Mouse (Mus musculus) embryo, embryonic 11 days (tissue): ENCODE results near the gene Ppp1r2.

Experiments used
- DNase-seq: peaks from one replicate; pipeline ENCODE4 v3.0.0-alpha.2; 2015

Gene Ppp1r2

DNA sequence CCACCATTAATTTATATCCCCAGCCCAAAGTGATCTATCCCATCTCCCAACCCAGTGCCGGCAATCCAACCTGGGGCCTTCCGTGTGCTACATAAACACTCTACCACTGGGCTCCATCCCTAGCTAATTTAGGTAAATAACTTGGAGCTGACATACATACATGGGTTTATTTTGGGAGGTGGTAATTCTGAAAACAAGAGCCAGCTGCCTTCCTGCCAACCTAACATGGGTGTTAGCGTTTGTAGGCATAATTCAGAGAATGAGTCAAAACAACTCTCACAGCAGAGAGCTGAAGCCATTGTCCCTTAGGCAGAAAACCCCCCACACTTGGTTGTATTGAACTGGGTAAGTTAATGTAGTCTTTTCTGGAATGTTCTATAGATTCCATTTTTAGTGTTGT is 12.6 kb upstream of the Ppp1r2 start:
- no peak for DNase-seq

- DNase-seq, result no peak
These were observed 11.9 kb upstream of the Ppp1r2 start for GRCm38 (mm10) chr16:31286801-31287488.

GRCm38 (mm10) chr16:31281981-31282380 is 6.9 kb upstream of the Ppp1r2 start:
- DNase-seq, result no peak

- DNase-seq, result no peak
These were observed 5.1 kb upstream of the Ppp1r2 start for GRCm38 (mm10) chr16:31280176-31280575.

DNA sequence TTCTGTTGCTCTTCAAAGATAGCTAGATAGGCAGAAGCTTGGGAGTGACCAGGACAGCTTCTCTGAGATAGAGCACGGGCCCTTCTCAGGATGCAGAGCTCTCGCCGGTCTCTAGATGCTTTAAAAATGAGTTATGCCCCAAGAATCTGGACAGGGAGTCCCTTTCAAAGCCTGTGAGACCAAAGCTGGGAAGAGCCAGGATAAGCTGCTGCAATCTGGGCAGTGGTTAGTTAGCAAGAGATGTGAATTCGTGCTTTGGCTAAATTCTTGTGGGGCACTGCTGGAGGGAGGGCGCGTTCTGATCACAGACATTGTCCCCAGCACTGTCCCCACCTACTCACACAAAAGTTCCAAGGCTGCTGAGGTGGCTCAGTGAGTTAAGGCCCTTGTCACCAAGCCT is 3.5 kb upstream of the Ppp1r2 start:
- DNase-seq, result no peak

- no peak for DNase-seq
These were observed 3.0 kb upstream of the Ppp1r2 start for GRCm38 (mm10) chr16:31278081-31278480.

DNA sequence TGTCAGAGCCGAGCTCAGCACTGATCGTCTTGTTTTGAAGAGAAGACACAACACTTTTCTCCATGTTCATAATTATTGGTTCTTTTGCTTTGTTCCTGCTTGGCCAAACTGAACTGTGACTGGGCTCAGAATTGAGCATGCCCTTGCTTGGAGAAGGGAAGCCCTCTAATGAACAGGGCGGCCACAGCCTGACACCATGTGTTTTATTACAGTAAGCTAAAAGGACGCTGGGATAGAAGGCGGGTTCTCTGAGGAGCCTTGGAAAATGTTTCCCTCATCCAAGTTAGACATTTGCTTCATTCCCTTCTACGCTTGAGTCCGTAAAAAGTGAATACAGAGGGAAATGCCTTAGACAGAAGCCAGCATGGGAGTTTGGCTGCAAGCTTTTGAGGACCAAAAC is 1.9 kb upstream of the Ppp1r2 start:
- DNase-seq, result no peak

DNA sequence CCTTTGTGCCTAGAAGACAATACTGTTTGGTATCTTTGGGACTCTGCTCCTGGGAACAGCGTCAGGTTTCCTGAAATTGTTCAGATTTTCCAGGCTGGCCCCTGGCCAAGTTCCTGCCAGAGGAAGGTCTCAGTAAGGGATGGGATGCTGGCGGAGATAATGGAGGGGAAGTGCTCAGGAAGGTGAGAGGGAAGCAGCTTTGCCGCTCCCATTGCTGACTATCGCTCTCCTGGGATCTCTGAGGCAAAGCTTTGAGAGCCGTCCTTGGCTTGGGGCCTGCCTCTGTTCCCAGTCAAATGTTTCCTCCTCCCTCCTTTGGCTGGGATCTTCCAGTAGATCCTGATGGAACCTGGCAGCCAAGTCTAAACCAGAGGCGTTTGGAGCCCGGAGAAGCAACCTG is 1.5 kb upstream of the Ppp1r2 start:
- DNase-seq, result no peak

GRCm38 (mm10) chr16:31274084-31274483 is 993 bp downstream of the Ppp1r2 start:
- no peak for DNase-seq

GRCm38 (mm10) chr16:31266692-31267091 is 8.4 kb downstream of the Ppp1r2 start:
- no peak for DNase-seq

GRCm38 (mm10) chr16:31256151-31256550 is 18.9 kb downstream of the Ppp1r2 start:
- no peak for DNase-seq

DNA sequence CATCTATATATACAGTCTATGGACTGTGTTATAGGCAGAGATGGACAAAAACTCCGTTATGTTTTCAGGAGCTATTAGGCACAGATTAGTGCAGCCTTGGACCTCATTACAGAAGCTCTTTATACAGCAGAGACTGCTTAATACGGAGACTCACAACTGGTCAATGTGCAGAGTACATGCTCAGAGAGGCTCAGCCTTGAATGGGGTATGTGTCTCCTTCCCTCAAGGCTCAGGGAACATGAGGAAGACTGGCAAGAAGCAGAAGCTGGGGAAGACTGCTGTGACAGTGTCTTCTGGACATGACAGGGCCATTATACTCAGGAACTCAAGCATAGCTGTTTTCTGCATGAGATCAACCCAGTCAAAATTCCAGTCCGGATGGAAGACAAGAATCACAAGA is 19.4 kb downstream of the Ppp1r2 start:
- DNase-seq, result no peak

GRCm38 (mm10) chr16:31249401-31249800 is 25.7 kb downstream of the Ppp1r2 start:
- no peak for DNase-seq

- DNase-seq, result no peak
These were observed 26.4 kb downstream of the Ppp1r2 start for GRCm38 (mm10) chr16:31248717-31249116.

DNA sequence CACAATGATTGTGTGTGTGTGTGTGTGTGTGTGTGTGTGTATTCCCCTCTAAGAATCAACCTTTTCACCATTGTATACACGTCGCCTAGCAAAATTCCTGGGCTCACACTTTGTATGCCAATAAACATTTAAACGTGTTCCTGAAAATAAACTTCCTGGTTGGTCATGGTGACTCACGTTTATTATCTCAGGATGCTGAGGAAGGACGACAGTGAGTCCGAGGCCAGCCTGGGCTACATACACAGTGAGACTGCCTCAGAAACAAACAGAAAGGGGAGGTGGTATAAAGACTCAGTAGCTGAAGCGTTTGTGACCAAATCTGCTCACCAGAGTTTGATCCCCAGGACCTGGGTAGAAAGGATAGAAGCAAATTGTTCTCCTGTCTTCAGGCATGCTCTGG is 27.6 kb downstream of the Ppp1r2 start:
- no peak for DNase-seq

DNA sequence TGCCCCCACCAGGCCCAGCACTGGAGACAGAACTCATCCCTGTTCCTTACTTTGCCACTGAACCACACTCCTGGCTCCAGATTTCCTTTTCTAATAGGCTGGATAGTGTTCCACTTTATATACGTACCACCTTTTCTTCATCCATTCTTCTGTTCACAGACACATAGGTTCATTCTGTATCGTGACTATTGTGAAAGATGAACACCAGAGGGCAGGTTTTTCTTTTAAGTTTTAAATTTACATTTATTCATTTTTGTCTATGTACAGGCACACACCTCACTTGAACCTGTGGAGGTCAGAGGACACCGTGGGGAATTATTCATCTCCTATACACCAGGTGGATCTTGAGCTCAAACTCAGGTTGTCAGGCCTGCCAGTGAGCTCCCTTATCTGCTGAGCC is 31.0 kb downstream of the Ppp1r2 start:
- DNase-seq, result no peak

GRCm38 (mm10) chr16:31241433-31241832 is 33.6 kb downstream of the Ppp1r2 start:
- DNase-seq, result no peak

DNA sequence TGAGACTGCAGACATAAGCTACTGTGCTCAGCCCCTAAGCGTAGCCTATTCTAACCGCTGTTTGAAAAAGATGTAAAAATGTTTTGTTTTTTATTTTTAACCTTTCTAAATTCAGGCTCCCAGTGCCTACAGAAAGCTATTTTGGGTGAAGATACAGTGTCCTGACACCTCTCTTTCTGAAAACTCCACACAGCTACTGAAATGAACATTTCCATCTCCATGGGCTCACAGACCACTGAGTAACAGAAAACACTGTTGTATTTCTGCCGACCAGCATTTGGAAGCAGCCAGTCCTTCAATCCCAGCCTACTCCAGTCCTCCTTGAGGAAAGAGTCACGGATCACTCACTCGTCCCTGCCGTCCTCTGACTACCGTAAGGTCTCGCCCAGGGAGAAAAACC is 34.5 kb downstream of the Ppp1r2 start:
- DNase-seq, result no peak

- DNase-seq, result no peak
These were observed 36.8 kb downstream of the Ppp1r2 start for GRCm38 (mm10) chr16:31238281-31238680.

DNA sequence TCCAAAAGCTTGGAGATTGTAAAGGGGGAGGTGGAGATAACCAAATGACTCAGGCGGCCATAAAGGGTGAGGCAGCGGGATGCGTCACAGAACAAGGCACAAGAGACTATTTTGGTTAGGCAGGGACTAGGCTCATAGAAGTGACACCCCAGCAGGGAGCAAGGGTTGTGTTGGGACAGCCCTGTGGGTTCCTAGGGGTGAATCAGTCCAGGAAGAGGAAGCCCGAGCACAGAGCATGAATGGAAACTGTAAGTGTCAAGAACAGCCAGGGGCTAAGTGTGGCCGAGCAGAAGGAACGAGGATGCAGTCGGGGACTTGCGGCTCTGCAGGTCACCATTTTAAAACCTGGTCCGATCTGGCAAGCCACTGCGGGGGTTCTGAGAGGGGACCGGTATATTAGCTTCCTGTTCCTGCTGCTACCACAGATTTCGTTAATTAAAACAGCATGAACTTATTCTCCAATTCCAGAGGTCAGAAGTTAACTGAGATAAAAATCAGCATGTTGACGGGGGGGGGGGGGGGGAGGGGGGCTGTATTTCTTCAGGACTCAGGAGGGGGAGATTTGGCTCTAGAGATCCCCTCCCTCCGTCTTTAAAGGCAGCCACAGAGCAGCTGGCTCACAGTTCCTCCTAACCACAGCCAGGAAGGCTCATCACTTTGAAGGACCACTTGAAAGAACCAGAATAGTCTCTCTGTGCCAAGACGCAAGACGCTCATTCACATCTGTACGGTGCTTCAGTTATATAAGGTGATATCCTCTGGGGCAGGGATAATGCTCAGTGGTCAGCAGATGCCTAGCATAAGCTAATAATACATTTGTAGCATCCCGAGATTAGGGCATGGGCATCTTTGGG is 39.4 kb downstream of the Ppp1r2 start:
- DNase-seq, result peak; percentile 59

DNA sequence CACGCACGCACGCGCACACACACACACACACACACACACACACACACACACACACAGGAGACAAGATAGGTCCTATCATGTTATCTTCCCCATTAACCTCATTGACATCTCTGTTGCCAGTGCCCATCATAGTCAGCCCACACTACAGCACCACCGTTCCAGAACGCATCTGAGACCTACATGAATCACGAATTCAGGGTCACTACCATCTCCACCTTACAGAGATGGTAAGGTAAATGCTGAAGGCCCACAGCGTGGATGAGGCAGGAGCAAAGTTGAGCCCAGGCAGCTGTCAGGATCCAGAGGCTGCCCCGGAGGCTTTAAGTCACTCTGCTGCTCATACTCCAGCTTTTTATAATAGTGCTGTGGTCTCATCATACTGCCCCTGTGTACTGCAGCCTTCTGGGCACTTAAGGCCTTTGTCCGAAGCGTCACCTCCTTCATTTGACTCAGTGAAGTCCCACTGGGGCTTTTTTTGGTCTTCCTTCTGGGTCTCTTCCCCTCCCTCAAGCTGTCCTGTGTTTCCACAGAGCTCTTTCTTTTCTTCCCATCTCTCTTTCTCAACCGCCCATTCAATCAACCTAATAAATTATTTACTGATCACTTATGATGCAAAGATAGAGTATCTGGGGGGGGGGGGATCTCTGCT is 40.1 kb downstream of the Ppp1r2 start:
- DNase-seq, result no peak

DNA sequence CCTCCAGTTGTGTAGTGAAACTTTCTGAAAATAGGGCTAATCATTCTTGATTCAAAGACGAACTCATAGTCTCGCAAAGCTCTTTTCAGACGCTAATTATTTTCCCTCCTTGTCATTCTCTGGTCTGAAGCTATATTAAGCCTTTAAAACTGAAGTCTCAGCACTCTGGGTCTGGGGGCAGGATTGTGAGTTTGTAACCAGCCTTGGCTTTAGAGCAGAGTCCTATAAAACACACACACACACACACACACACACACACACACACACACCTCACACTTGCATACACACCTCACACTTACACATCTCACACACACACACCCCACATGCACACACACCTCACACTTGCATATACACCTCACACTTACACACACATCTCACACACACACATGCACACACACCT is 40.7 kb downstream of the Ppp1r2 start:
- DNase-seq, result no peak

GRCm38 (mm10) chr16:31233541-31234339 is 41.3 kb downstream of the Ppp1r2 start:
- peak; percentile 25 for DNase-seq
